Mouse (Mus musculus) E14TG2a.4 (cell line): Measurements from ENCODE around the gene Immp2l.

Source experiments
- H3K27me3 ChIP-seq: 2 replicates; pipeline ENCODE4 v1.6.1; 2014; ENCODE audit warnings: low read length, control low read depth; ENCODE audit not compliant: insufficient read depth
- H3K36me3 ChIP-seq: 2 replicates; pipeline ENCODE4 v1.6.1; 2014; ENCODE audit warnings: low read length, control low read depth; ENCODE audit not compliant: insufficient read depth
- H3K4me1 ChIP-seq: replicated peaks from 2 replicates; pipeline ENCODE4 v1.6.1; 2014; ENCODE audit warnings: low read depth, low read length, control low read depth
- H3K4me3 ChIP-seq: replicated peaks from 2 replicates; pipeline ENCODE4 v1.5.1; 2014; ENCODE audit warnings: mild to moderate bottlenecking, low read length
- H3K9me3 ChIP-seq: 2 replicates; pipeline ENCODE4 v1.6.1; 2014; ENCODE audit warnings: low read length, control low read depth
- CTCF ChIP-seq: conservative IDR thresholded peaks from 2 replicates; pipeline ENCODE4 v1.5.1; 2014; ENCODE audit warnings: low read length
- NANOG ChIP-seq: IDR thresholded peaks from 2 replicates; pipeline ENCODE4 v1.6.1; 2014; ENCODE audit warnings: borderline replicate concordance, low read length, mixed read lengths
- POU5F1 ChIP-seq: IDR thresholded peaks from 2 replicates; pipeline ENCODE4 v1.6.1; 2014; ENCODE audit warnings: low read length, borderline replicate concordance

The Immp2l gene

GRCm38 (mm10) chr12:41063281-41063680, 39.4 kb downstream of the Immp2l start:
- Histone ChIP-seq H3K36me3 (no peaks in the 10 kb centered on the region), H3K4me3 (no peak overlapping the region), H3K4me1 (no peaks in the 10 kb centered on the region), H3K27me3 (no peaks in the 10 kb centered on the region), H3K9me3 (no peaks in the 10 kb centered on the region)
- TF ChIP-seq CTCF (no peak), NANOG (no peak), POU5F1 (no peak)

- peaks cover 7% of the 10 kb centered on the region; the same call in 1 of the 2 replicates for H3K9me3 ChIP-seq
- no peaks in the 10 kb centered on the region for H3K4me1 ChIP-seq
- H3K27me3 ChIP-seq = no peaks in the 10 kb centered on the region
- no peak overlapping the region for H3K4me3 ChIP-seq
- no peaks in the 10 kb centered on the region for H3K36me3 ChIP-seq
- no peak for TF ChIP-seq POU5F1
- no peak for TF ChIP-seq NANOG
- no peak for TF ChIP-seq CTCF
Observed at GRCm38 (mm10) chr12:41081843-41082242, 58.0 kb downstream of the Immp2l start.

- Histone ChIP-seq H3K4me3 (no peak overlapping the region), H3K4me1 (no peaks in the 10 kb centered on the region), H3K27me3 (no peaks in the 10 kb centered on the region), H3K36me3 (no peaks in the 10 kb centered on the region), H3K9me3 (peaks cover 7% of the 10 kb centered on the region; the same call in 1 of the 2 replicates)
- no peak for TF ChIP-seq POU5F1
- no peak for TF ChIP-seq NANOG
- TF ChIP-seq CTCF = no peak
Observed at GRCm38 (mm10) chr12:41084370-41085089, 60.6 kb downstream of the Immp2l start.

GRCm38 (mm10) chr12:41089931-41090366, 66.1 kb downstream of the Immp2l start:
- Histone ChIP-seq H3K4me3 (no peak overlapping the region), H3K4me1 (no peaks in the 10 kb centered on the region), H3K36me3 (no peaks in the 10 kb centered on the region), H3K9me3 (no peaks in the 10 kb centered on the region), H3K27me3 (no peaks in the 10 kb centered on the region)
- no peak for TF ChIP-seq POU5F1

GRCm38 (mm10) chr12:41090771-41091170, 66.9 kb downstream of the Immp2l start:
- Histone ChIP-seq H3K4me3 (no peak overlapping the region), H3K27me3 (no peaks in the 10 kb centered on the region), H3K4me1 (no peaks in the 10 kb centered on the region), H3K9me3 (no peaks in the 10 kb centered on the region), H3K36me3 (no peaks in the 10 kb centered on the region)
- TF ChIP-seq CTCF (no peak), NANOG (no peak), POU5F1 (no peak)

GRCm38 (mm10) chr12:41091316-41091715, 67.4 kb downstream of the Immp2l start:
- TF ChIP-seq CTCF = no peak
- TF ChIP-seq NANOG = no peak
- TF ChIP-seq POU5F1 = no peak
- Histone ChIP-seq H3K27me3 (no peaks in the 10 kb centered on the region), H3K36me3 (no peaks in the 10 kb centered on the region)

GRCm38 (mm10) chr12:41096045-41096444, 72.2 kb downstream of the Immp2l start:
- no peak for TF ChIP-seq CTCF
- TF ChIP-seq POU5F1 = no peak
- TF ChIP-seq NANOG = no peak
- H3K4me3 ChIP-seq = no peak overlapping the region
- H3K27me3 ChIP-seq = no peaks in the 10 kb centered on the region
- no peaks in the 10 kb centered on the region for H3K36me3 ChIP-seq
- H3K9me3 ChIP-seq = peaks cover 2% of the 10 kb centered on the region
- 0 out of 2 replicates have a peak, but pooled peaks cover 2% of the 10 kb centered on the region for H3K4me1 ChIP-seq

More at GRCm38 (mm10) chr12:41091316-41091715, 67.4 kb downstream of the Immp2l start:
- Histone ChIP-seq H3K4me1 (0 out of 2 replicates have a peak, but pooled peaks cover 2% of the 10 kb centered on the region), H3K9me3 (no peaks in the 10 kb centered on the region), H3K4me3 (no peak overlapping the region)

GRCm38 (mm10) chr12:41097406-41097805, 73.5 kb downstream of the Immp2l start:
- Histone ChIP-seq H3K27me3 (no peaks in the 10 kb centered on the region), H3K36me3 (no peaks in the 10 kb centered on the region), H3K9me3 (peaks cover 10% of the 10 kb centered on the region), H3K4me1 (0 out of 2 replicates have a peak, but pooled peaks cover 2% of the 10 kb centered on the region), H3K4me3 (no peak overlapping the region)
- TF ChIP-seq POU5F1 (no peak), CTCF (peak; percentile 30), NANOG (no peak)

- H3K4me3 ChIP-seq = no peak overlapping the region
- no peaks in the 10 kb centered on the region for H3K9me3 ChIP-seq
- H3K36me3 ChIP-seq = no peaks in the 10 kb centered on the region
- H3K4me1 ChIP-seq = no peaks in the 10 kb centered on the region
- TF ChIP-seq POU5F1 (no peak), CTCF (no peak), NANOG (no peak)
- H3K27me3 ChIP-seq = no peaks in the 10 kb centered on the region
Observed at GRCm38 (mm10) chr12:41109011-41109410, 85.1 kb downstream of the Immp2l start.
